Mouse (Mus musculus) small intestine, adult 2 months (tissue): ENCODE results near the gene Brip1. TPM values are rescaled to one million over a fixed set of nuclear protein-coding genes. Genes with fewer than 3 reads are reported as not detected.
A peak's percentile ranks its signal among the peaks of the same experiment; 100 is the strongest.

Experiments used
- H3K27ac ChIP-seq: fragments of 200-500 bp; 2 replicates; pipeline ENCODE4 v1.5.1; 2012; ENCODE audit warnings: low read depth, low read length, control low read depth, inconsistent platforms; ENCODE audit not compliant: insufficient read depth
- H3K27me3 ChIP-seq: fragments of 200-500 bp; 2 replicates; pipeline ENCODE4 v1.6.1; 2012; ENCODE audit warnings: mild to moderate bottlenecking, moderate library complexity, low read length, inconsistent platforms; ENCODE audit not compliant: control insufficient read depth, insufficient read depth
- H3K36me3 ChIP-seq: fragments of 200-500 bp; 2 replicates; pipeline ENCODE4 v1.6.1; 2012; ENCODE audit warnings: mild to moderate bottlenecking, low read length, control low read depth, inconsistent platforms; ENCODE audit not compliant: control insufficient read depth, insufficient read depth
- H3K4me1 ChIP-seq: fragments of 200-500 bp; 2 replicates; pipeline ENCODE4 v1.6.1; 2012; ENCODE audit warnings: low read length, inconsistent platforms, mixed read lengths; ENCODE audit not compliant: control insufficient read depth, insufficient read depth, insufficient read length
- H3K4me3 ChIP-seq: fragments of 200-500 bp; 2 replicates; pipeline ENCODE4 v1.5.1; 2012; ENCODE audit warnings: low read depth, mild to moderate bottlenecking, control low read depth, inconsistent platforms, low read length, moderate library complexity
- CTCF ChIP-seq: fragments of 200-500 bp; IDR thresholded peaks from 2 replicates; pipeline ENCODE4 v1.5.1; 2012; ENCODE audit warnings: low read depth, mild to moderate bottlenecking, control low read depth, inconsistent platforms, low read length, moderate library complexity, mixed read lengths; ENCODE audit not compliant: insufficient replicate concordance, insufficient read length; ENCODE audit errors: extremely low read depth
- POLR2A ChIP-seq: fragments of 200-500 bp; IDR thresholded peaks from 2 replicates; pipeline ENCODE4 v1.6.1; 2012; ENCODE audit warnings: low read depth, mild to moderate bottlenecking, control low read depth, inconsistent platforms, low read length, moderate library complexity
- WGBS: fragments of 180-500 bp; shearing (Covaris S2); methylation state at CpG from one replicate; pipeline ENCODE4 v1.1.7; 2018; 5-methylcytosine and 5-hydroxymethylcytosine counted together
- polyA plus RNA-seq: library from polyadenylated mRNA; depleted of rRNA; stranded (reverse); fragments of >200 nt; gene quantifications from 2 replicates; pipeline ENCODE4 v1.2.3, GENCODE M21; 2012

The Brip1 gene
- polyA plus RNA-seq, 1 experiment, result 0.33 TPM

GRCm38 (mm10) chr11:86076403-86076802, 124.6 kb downstream of the Brip1 start:
- no peak overlapping the region for H3K4me3 ChIP-seq
- TF ChIP-seq POLR2A (no peak), CTCF (no peak)
- H3K27me3 ChIP-seq, result no peaks in the 10 kb centered on the region
- WGBS, result 54% methylated on average over 5 of the region's 5 CpGs
- 0 out of 2 replicates have a peak, but pooled peaks cover 2% of the 10 kb centered on the region for H3K4me1 ChIP-seq
- peaks cover 1% of the 10 kb centered on the region; the same call in 1 of the 2 replicates for H3K36me3 ChIP-seq
- H3K27ac ChIP-seq, result no peak overlapping the region

- Histone ChIP-seq H3K4me3 (no peak overlapping the region), H3K4me1 (0 out of 2 replicates have a peak, but pooled peaks cover 2% of the 10 kb centered on the region), H3K27ac (no peak overlapping the region), H3K36me3 (peaks cover 1% of the 10 kb centered on the region; the same call in 1 of the 2 replicates), H3K27me3 (no peaks in the 10 kb centered on the region)
- TF ChIP-seq CTCF (peak; percentile 15; the same call in 1 of the 2 replicates), POLR2A (no peak)
- WGBS, result 92% methylated on average over 1 of the region's 1 CpGs
Measured at GRCm38 (mm10) chr11:86075371-86075770, 125.6 kb downstream of the Brip1 start.

- Histone ChIP-seq H3K27me3 (no peaks in the 10 kb centered on the region), H3K27ac (no peak overlapping the region), H3K4me1 (no peaks in the 10 kb centered on the region), H3K36me3 (0 out of 2 replicates have a peak, but pooled peaks cover 1% of the 10 kb centered on the region), H3K4me3 (no peak overlapping the region)
- no peak for TF ChIP-seq POLR2A
- no peak for TF ChIP-seq CTCF
- 70% methylated on average over 6 of the region's 6 CpGs for WGBS
Measured at GRCm38 (mm10) chr11:86068651-86069050, 132.3 kb downstream of the Brip1 start.

DNA sequence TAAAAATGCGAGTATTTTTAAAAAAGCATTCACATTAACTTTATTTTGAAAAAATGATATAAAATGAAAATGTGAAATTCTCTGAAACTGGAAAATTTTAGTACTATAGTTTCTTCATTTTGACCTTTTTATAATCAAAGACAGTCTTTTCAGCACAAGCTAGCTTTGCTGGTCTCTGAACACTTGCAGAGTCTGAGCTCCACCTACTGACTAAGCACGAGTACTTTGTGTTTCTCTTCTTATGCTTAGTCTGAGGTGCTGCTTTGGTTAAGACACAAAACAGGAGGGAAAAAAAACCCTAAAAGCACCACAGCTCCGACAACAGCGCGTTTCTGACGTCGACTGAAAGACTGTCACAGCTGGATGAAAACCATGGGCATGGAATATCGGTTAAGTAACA, 133.8 kb downstream of the Brip1 start:
- H3K4me1 ChIP-seq, result no peaks in the 10 kb centered on the region
- TF ChIP-seq CTCF (no peak), POLR2A (no peak)
- no peak overlapping the region for H3K4me3 ChIP-seq
- 85% methylated on average over 8 of the region's 8 CpGs for WGBS
- no peaks in the 10 kb centered on the region for H3K27me3 ChIP-seq
- H3K36me3 ChIP-seq, result 0 out of 2 replicates have a peak, but pooled peaks cover 3% of the 10 kb centered on the region
- no peak overlapping the region for H3K27ac ChIP-seq

DNA sequence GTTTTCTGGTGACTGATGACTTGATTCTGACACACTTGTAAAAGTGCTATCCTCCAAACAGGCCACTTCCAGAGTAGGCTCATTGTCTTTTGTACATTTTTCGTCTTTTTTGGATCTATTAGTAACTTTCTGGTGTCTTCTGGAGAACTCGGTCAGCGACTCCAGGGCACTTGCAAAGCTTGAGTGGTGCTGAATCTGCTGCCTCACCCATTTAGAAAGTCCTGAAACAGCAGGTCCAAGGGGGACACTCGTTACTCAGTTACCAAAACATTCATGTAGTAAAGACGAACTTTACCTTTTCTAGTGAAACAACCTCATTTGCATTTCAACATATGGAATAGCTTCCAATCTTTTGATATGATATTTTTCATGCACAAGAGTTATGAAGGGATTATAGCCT, 136.1 kb downstream of the Brip1 start:
- H3K36me3 ChIP-seq, result peaks cover 6% of the 10 kb centered on the region; the same call in 1 of the 2 replicates
- no peaks in the 10 kb centered on the region for H3K4me1 ChIP-seq
- no peaks in the 10 kb centered on the region for H3K27me3 ChIP-seq
- TF ChIP-seq CTCF (no peak), POLR2A (no peak)
- no peak overlapping the region for H3K27ac ChIP-seq
- WGBS, result 89% methylated on average over 5 of the region's 5 CpGs
- H3K4me3 ChIP-seq, result no peak overlapping the region

- WGBS, result 82% methylated on average over 8 of the region's 8 CpGs
- H3K4me3 ChIP-seq, result no peak overlapping the region
- no peaks in the 10 kb centered on the region for H3K27me3 ChIP-seq
- H3K27ac ChIP-seq, result no peak overlapping the region
- H3K4me1 ChIP-seq, result no peaks in the 10 kb centered on the region
- TF ChIP-seq POLR2A (no peak), CTCF (no peak)
- H3K36me3 ChIP-seq, result peaks cover 5% of the 10 kb centered on the region; the same call in 1 of the 2 replicates
Measured at GRCm38 (mm10) chr11:86061243-86061642, 139.8 kb downstream of the Brip1 start.

DNA sequence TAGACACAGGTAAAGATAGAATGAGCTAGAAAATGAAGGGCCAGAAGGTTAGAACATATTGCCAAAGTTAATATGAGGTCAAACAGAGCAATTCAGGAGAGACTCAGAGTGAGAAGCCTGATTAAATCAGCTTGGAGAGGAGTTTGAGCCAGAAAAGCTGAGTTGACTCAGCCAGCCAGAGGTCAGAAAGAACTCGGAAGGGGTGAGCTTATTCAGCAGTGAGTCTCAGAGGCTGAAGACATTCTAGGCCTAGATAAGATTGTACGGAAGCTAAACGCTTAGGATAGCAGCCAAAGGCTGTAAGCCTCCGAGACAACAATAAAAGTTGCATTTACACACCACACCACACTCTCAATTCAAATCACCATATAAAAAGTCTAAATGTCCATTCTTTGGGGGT, 141.9 kb downstream of the Brip1 start:
- Histone ChIP-seq H3K36me3 (peaks cover 5% of the 10 kb centered on the region; the same call in 1 of the 2 replicates), H3K27me3 (no peaks in the 10 kb centered on the region), H3K4me1 (no peaks in the 10 kb centered on the region), H3K27ac (no peak overlapping the region), H3K4me3 (no peak overlapping the region)
- TF ChIP-seq POLR2A, result no peak
- WGBS, result 53% methylated on average over 4 of the region's 4 CpGs

DNA sequence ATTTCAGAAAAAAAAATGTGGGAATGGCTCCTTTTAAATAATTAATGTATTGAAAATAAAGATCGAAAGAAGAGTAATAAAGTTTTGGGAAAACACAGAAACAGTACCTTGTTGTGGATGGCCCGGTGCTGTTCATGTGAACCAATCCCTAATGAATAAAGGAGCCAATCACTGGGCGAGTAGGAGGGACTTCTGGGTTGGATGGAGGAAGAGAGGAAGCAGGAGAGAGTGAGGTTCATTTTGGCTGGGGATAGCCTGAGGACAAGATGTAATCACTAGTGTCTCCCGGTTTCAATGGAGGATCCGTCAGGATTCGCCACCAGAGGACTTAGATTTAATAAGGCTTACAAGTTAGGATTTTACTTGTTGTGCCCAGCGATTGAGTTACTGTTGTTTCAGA, 145.2 kb downstream of the Brip1 start:
- no peaks in the 10 kb centered on the region for H3K4me1 ChIP-seq
- no peaks in the 10 kb centered on the region for H3K27me3 ChIP-seq
- TF ChIP-seq POLR2A (no peak), CTCF (no peak)
- H3K4me3 ChIP-seq, result no peak overlapping the region
- WGBS, result 81% methylated on average over 7 of the region's 7 CpGs
- no peaks in the 10 kb centered on the region for H3K36me3 ChIP-seq
- no peak overlapping the region for H3K27ac ChIP-seq
